Mouse (Mus musculus) frontal cortex, adult (tissue): ENCODE results near the gene Plcb4.

Source experiments
- ATAC-seq: cut with Nextera tagmentation; 2 replicates; pipeline ENCODE4 v1.9.2; 2017; ENCODE audit warnings: mild to moderate bottlenecking, moderate library complexity, mixed read lengths; ENCODE audit not compliant: low TSS enrichment

Gene Plcb4

GRCm38 (mm10) chr2:135808342-135808741 lies 149.5 kb downstream of the Plcb4 start:
- ATAC-seq, result peak; percentile 51

DNA sequence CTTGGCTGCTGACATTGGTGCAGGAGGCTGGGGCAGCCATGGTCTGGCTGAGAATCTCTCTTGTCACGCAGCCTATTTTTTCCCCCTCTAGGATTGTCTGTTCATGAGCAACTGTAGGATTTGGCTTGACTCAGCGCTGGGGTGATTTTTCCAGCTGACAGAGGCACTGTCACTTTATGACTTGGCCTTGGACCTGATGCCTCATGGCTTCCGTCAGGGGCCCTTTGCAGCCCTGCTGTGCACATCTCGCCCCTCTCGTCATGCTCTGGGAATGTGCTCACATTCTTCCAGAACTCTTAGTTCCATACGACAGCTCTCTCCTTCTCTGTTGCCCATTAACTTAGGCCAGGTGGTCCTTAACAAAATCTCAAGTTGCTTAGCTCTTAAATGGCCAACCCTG lies 152.0 kb downstream of the Plcb4 start:
- ATAC-seq, result no peak

- ATAC-seq, result no peak
Observed at GRCm38 (mm10) chr2:135811453-135812101, 152.8 kb downstream of the Plcb4 start.

DNA sequence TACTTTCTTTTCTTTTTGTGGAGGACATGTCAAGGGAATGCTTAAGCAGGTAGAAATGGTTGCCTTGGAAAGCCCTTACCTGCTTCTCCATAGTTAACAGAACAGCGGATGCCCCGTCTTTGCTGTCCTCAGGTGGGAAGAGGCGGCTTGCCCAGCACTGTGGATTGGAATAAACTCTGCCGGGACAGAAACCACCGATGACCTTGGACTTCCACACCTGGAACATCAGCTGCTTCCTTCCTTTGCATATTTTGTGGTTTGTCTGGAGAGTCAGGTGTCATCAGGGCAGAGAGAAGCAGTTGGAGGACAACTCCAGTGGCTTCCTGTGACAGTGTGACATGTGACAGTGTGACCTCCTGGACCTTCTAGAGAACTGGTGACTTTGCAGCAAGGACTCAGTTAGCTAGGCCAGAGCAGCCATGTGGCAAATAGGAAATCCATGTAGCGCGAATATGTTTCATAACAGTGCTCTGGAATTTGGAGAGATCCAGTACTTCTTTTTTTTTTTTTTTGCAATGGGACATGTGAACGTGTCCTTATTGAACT lies 154.0 kb downstream of the Plcb4 start:
- ATAC-seq, result no peak

- no peak for ATAC-seq
Observed at GRCm38 (mm10) chr2:135820691-135821090, 161.9 kb downstream of the Plcb4 start.

- ATAC-seq, result no peak
Observed at GRCm38 (mm10) chr2:135823690-135824089, 164.9 kb downstream of the Plcb4 start.

- ATAC-seq, result peak; percentile 53
Observed at GRCm38 (mm10) chr2:135824757-135825156, 165.9 kb downstream of the Plcb4 start.

DNA sequence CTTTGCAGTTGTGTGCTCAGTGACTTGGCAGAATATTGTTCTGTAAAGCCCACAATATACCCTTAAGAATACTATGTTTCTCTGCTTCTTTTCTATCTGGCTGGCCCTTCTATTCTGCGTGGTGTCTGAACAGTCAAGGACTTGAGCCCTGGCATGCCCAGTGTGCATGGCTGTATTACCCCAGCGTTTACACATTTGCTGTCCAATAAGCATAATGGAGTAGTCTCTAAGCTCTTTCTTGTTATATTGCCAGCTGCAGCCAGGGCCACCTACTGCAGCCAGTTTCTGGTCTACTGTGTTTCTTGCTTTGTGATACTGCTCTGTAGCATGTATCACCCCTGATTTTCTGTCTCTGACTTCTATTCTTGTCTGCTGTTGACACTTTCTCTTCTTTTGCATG lies 166.8 kb downstream of the Plcb4 start:
- ATAC-seq, result no peak

DNA sequence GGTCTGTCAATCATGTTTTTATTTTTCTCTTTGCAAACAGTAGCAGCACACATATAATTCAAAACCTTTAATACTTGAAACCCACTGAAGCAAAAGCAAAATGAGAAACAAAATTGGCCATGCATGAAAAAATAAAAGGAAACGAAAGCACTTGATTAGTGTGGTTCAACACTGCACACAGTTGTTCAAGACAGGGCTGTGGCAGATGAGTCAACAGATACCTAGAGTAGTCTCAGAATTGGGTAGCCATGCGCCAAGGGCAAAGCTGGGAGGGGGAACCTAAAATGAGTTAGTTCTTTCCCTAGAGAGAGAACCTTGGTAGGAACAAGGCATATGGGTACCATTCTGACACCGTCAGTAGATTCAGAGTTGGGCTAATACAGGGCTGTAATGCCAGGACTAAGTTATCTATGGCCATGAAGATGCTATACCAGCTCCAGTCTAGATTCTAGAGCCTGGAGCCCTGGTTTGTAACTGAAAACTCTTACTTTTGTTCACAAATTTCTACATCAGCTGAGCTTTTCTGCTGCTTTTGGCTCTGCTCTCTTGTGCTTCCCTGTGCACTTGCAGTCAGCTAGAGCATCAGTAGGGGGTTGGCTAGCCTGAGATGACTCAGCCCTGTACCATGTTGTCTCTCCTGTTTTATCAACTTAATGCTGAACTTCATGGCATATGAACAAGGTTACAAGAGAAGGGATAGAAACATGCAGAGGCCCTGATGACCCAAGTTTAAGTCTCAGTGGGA lies 168.0 kb downstream of the Plcb4 start:
- ATAC-seq, result peak; percentile 60; the same call in 1 of the 2 replicates

DNA sequence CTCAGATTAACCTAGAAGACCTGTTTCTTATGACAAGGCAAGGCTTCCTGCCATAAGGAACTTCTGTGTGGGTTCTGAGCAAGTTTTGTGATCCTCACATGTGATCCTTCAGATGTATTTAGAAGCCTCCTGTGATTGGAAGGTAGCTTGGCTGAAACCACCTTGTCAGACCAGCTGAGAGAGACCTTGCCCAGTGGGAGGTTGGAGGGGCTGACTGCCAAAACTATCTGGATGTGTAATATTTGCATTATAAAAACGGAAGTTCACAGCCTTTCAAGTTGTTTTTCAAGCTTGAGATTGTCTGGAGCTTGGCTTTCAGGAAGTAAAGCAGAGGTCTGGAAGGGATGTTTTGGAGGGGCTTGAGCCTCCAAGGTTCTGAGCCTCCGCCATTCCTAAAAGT lies 169.6 kb downstream of the Plcb4 start:
- ATAC-seq, result no peak

- peak; percentile 88 for ATAC-seq
Observed at GRCm38 (mm10) chr2:135833743-135834142, 174.9 kb downstream of the Plcb4 start.

- no peak for ATAC-seq
Observed at GRCm38 (mm10) chr2:135834435-135834834, 175.6 kb downstream of the Plcb4 start.

- no peak for ATAC-seq
Observed at GRCm38 (mm10) chr2:135835911-135836310, 177.1 kb downstream of the Plcb4 start.

DNA sequence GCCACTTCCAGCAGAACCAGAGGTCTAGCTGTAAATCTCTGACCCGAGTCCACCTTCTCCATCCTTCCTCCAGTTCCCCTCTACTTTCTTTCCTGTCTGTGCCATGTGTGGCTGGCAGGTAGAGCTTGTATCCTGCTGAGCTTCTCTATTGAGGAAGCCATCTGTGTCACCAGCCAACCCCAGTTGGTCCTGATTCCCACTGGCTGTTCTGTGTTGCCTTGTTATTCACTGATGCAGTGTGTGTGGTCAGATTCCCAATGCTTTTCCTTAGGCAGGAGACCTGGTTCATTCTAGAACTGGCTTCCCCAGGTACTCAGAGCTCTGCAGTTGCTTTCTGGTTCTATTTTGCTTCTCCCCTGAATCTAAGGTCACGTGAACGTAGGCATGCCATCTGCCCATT lies 177.6 kb downstream of the Plcb4 start:
- ATAC-seq, result no peak

GRCm38 (mm10) chr2:135837730-135838129 lies 178.9 kb downstream of the Plcb4 start:
- ATAC-seq, result no peak

DNA sequence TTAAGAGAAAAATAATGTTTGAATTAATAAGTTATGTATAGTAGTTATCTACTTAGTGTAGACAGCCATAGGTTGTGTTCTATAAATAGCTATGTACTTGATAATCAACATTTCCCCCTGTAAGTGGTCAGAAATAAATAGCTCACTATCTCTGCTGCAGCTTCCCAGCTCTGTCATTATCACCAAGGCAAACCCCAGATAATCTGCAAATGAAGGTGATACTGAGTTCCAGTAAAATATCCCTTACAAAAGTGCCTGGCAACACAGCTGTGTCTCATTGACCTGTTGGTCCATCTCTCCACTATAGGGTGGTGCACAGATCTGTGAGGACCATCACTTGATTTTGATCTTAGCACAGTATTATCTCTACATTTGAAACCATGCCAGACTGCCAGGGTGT lies 179.3 kb downstream of the Plcb4 start:
- ATAC-seq, result no peak

DNA sequence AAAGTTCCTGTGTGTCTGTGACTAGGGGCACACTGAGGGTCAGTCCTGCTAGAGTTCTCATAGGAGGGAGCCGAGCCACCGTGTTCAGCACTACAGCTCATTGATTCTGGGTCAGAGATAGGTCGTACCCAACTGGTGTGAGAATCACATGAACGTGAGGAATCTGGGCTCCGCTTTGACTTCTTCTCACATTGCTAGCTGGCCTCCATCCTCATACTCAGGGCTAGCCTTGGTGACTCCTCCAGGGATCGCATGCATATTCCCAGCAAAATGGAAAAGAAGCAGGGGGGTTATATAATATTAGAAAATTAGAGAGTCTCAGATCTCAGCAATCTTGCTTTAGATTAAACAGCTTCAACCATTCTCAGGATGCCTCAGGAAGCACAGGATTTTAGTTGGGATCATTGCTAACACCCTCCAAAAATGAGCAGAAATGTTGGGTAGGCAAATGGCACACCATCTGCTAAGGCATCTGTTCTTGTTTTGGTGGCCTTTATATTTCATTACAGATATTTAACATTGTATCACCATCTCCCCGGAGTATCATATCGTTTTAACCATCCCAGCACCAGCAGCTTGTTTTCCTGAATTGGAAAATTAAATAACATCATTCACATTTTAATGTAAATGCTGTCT lies 180.0 kb downstream of the Plcb4 start:
- peak; percentile 62; the same call in 1 of the 2 replicates for ATAC-seq

GRCm38 (mm10) chr2:135843721-135844120 lies 184.9 kb downstream of the Plcb4 start:
- 0 out of 2 replicates have a peak, but pooled peaks have one; percentile 29 for ATAC-seq

DNA sequence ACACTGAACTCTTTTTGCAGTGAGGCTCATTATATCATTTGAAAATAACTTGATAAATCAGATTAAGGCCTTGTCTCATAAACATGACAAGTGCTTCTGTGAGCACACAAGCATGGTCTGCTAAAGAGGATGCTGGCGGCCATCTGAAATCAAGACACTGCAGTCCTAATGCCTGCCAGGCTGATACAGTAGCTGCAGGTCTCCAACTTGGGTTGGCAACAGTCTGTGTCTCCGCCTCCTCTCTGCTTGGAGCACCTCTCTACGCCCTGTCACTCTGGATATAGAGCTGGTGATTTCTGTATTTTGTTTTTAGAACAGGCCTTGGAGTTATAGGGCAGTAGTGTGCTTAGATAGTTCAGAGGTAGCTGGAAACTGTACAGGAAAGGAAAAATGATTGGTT lies 188.1 kb downstream of the Plcb4 start:
- no peak for ATAC-seq

GRCm38 (mm10) chr2:135847738-135848137 lies 188.9 kb downstream of the Plcb4 start:
- ATAC-seq, result no peak

GRCm38 (mm10) chr2:135848169-135848568 lies 189.4 kb downstream of the Plcb4 start:
- no peak for ATAC-seq

DNA sequence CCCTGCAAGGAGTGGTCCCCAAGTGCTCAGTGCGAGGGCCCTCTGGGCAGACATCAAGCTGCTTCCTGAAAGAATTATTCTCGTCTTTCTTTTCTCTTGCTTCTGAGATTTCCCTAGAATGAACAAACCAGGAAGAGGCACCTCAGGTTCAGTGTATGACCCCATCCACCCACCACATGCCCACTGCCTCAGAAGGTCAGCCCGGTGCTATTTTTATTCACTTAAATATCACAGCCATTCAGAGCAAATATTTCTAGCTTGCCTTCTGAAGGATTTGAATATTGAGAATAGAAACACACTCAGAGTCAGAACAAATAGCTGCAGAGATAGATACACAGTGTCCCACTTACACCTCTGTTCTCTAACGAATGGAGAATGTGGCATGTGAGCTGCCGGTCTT lies 193.2 kb downstream of the Plcb4 start:
- ATAC-seq, result no peak

DNA sequence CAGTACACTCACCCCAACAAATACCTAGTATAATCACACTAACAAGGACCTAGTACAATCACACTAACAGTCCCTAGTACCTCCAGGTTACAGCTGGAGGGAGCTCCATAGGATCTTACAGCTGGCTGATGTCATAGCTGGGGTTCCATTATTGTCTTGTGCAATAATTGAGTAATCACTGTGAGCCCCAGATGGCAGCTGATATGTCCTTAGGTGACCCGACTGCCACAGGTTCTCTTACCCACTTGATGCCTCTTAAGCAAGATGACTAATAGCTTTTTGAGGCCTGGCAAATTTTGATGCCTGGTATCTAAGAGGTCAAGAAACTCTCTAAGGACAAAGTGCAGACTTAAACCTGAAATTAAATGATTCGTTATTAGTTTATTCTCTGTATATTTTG lies 194.3 kb downstream of the Plcb4 start:
- ATAC-seq, result no peak
